Mouse (Mus musculus) neural tube, embryonic 14.5 days (tissue): ENCODE measurements around the gene Kctd13. TPM values are rescaled to one million over a fixed set of nuclear protein-coding genes. Genes with fewer than 3 reads are reported as not detected.
A peak's percentile ranks its signal among the peaks of the same experiment; 100 is the strongest.

Experiments used
- ATAC-seq: fragments of 200-750 bp; cut with Nextera tagmentation; 2 replicates; pipeline ENCODE4 v1.8.0; 2017; ENCODE audit warnings: low read depth, mild to moderate bottlenecking, moderate TSS enrichment, moderate library complexity
- H3K27ac ChIP-seq: fragments of 300-500 bp; sonication (generic); 2 replicates; pipeline ENCODE4 v1.5.1; 2014; ENCODE audit warnings: low read depth, mild to moderate bottlenecking, control low read depth, low read length, moderate library complexity, mixed read lengths
- H3K27me3 ChIP-seq: fragments of 300-500 bp; sonication (generic); 2 replicates; pipeline ENCODE4 v1.6.1; 2014; ENCODE audit warnings: low read length; ENCODE audit not compliant: control insufficient read depth, insufficient read depth
- H3K36me3 ChIP-seq: fragments of 300-500 bp; sonication (generic); 2 replicates; pipeline ENCODE4 v1.6.1; 2014; ENCODE audit warnings: low read length, mixed read lengths; ENCODE audit not compliant: control insufficient read depth, insufficient read depth
- H3K4me1 ChIP-seq: fragments of 300-500 bp; sonication (generic); 2 replicates; pipeline ENCODE4 v1.6.1; 2014; ENCODE audit warnings: low read length; ENCODE audit not compliant: control insufficient read depth, insufficient read depth
- H3K4me2 ChIP-seq: fragments of 300-500 bp; sonication (generic); 2 replicates; pipeline ENCODE4 v1.6.1; 2014; ENCODE audit warnings: mild to moderate bottlenecking, low read depth, low read length, control low read depth
- H3K4me3 ChIP-seq: fragments of 300-500 bp; sonication (generic); 2 replicates; pipeline ENCODE4 v1.5.1; 2014; ENCODE audit warnings: low read depth, low read length, control low read depth, mixed read lengths
- H3K9ac ChIP-seq: fragments of 300-500 bp; sonication (generic); replicated peaks from 2 replicates; pipeline ENCODE4 v1.6.1; 2014; ENCODE audit warnings: low read depth, mild to moderate bottlenecking, control low read depth, low read length, mixed read lengths
- H3K9me3 ChIP-seq: fragments of 300-500 bp; sonication (generic); 2 replicates; pipeline ENCODE4 v1.6.1; 2016; ENCODE audit warnings: low read length; ENCODE audit not compliant: control insufficient read depth
- WGBS: fragments of 180-500 bp; shearing (Covaris S2); extraction: QIAGEN DNeasy Blood & Tissue Kit; methylation state at CpG from one replicate; pipeline ENCODE4 v1.1.7; 2014; 5-methylcytosine and 5-hydroxymethylcytosine counted together
- polyA plus RNA-seq: library from polyadenylated mRNA; unstranded; fragments of >200 nt; fragmentation: Nextera tagmentation; extraction: Ambion mirVana; gene quantifications from 2 replicates; pipeline ENCODE4 v1.2.1, GENCODE M21; 2014

The Kctd13 gene
- polyA plus RNA-seq, 1 experiment from 2014 or later: 103 TPM

DNA sequence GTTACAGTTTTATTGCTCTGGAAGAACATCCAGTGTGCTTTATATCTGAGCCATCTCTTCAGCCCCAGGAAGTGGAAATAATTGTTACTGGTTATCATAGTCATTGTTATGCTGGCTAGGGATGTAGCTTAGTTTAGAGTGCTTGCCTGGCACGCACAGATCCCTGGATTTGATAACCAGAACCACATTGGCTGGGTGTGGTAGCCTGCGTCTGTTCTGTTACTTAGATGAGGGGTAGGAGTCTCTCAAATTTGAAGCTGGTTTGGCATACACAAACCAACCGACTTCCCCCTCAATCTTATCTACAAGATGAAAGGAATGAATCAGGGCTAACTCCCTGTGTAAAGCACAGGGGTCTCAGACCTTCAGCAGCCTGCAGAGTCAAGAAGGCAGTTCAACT, 2.4 kb upstream of the Kctd13 start:
- Histone ChIP-seq H3K36me3 (peaks cover 2% of the 10 kb centered on the region; the same call in 1 of the 2 replicates), H3K4me3 (no peak overlapping the region), H3K9ac (no peak overlapping the region), H3K4me1 (peaks cover 17% of the 10 kb centered on the region), H3K9me3 (no peaks in the 10 kb centered on the region), H3K4me2 (no peak overlapping the region), H3K27ac (no peak overlapping the region), H3K27me3 (no peaks in the 10 kb centered on the region)
- WGBS: 71% methylated on average over 3 of the region's 3 CpGs
- no peak for ATAC-seq

- no peaks in the 10 kb centered on the region for H3K9me3 ChIP-seq
- peak overlapping the region; percentile 85 for H3K4me3 ChIP-seq
- WGBS: 0% methylated on average over 18 of the region's 27 CpGs
- peaks cover 4% of the 10 kb centered on the region; the same call in 1 of the 2 replicates for H3K36me3 ChIP-seq
- ATAC-seq: peak; percentile 73
- peak overlapping the region; percentile 77 for H3K9ac ChIP-seq
- H3K27ac ChIP-seq: peak overlapping the region; percentile 76
- peaks cover 12% of the 10 kb centered on the region for H3K4me1 ChIP-seq
- peak overlapping the region; percentile 93 for H3K4me2 ChIP-seq
- no peaks in the 10 kb centered on the region for H3K27me3 ChIP-seq
Measured at GRCm38 (mm10) chr7:126929046-126929445, 367 bp downstream of the Kctd13 start.

DNA sequence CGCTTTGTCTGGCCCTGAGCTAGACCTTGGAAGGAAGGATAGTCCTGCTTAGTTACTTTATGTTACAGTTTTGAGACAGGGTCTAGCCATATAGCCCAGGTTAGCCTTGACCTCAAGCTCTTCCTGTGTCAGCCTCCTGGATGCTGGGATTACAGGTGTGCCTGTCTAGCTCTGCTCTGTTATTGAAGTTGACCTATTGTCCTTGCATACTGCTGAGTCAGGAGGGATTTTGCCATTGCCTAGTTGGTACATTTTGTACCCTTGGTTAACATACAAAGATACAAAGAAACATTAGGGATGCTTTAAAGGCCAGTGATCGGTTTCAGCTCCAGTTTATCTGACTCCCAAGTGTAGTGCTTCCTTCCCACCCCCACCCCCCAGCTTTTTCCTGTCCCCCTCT, 4.0 kb downstream of the Kctd13 start:
- Histone ChIP-seq H3K9me3 (no peaks in the 10 kb centered on the region), H3K27me3 (no peaks in the 10 kb centered on the region), H3K27ac (no peak overlapping the region), H3K4me3 (no peak overlapping the region), H3K4me1 (peaks cover 12% of the 10 kb centered on the region), H3K36me3 (peaks cover 11% of the 10 kb centered on the region), H3K4me2 (no peak overlapping the region), H3K9ac (no peak overlapping the region)
- WGBS: 82% methylated on average over 2 of the region's 2 CpGs
- ATAC-seq: no peak

DNA sequence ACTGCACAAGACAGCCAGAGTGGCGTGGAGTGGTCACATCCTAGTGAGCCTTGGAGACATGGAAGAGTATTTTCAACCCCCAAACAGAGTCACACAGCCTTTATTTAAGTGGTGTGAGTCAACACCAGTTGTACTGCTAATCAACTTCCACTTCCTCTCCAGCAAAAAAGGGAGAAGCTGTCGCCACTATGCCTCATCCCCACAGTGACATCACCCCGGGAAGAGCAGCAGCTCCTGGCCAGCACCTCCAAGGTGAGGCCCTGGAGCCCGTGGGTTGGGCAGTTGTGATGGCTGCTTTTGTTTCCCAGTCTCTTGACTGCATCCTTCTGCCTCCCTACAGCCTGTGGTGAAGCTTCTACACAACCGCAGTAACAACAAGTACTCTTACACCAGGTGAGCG, 12.5 kb downstream of the Kctd13 start:
- WGBS: 41% methylated on average over 6 of the region's 6 CpGs

DNA sequence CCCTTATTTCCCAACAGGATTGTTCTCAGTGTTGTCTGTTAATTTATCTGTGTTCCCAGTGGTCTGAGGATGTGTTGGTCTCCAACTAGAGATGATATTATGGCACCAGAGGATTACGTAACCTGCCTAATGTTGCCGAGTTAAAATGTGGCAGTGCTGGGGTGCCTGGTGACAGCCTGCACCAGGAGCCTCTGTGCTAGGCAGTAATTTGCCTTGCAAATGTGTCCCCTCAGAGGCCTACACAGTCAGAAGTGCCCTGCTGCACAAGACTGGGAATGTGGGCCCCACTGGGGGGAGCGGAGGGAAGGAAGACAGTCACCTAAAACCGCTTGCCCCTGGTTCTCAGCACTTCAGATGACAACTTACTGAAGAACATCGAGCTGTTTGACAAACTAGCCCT, 13.1 kb downstream of the Kctd13 start:
- Histone ChIP-seq H3K27ac (no peak overlapping the region), H3K9me3 (no peaks in the 10 kb centered on the region), H3K4me3 (no peak overlapping the region), H3K9ac (no peak overlapping the region), H3K4me1 (no peaks in the 10 kb centered on the region), H3K27me3 (no peaks in the 10 kb centered on the region), H3K36me3 (peaks cover 8% of the 10 kb centered on the region; the same call in 1 of the 2 replicates), H3K4me2 (no peak overlapping the region)
- 60% methylated on average over 5 of the region's 5 CpGs for WGBS
- no peak for ATAC-seq

More for the DNA sequence above, 12.5 kb downstream of the Kctd13 start:
- Histone ChIP-seq H3K27ac (no peak overlapping the region), H3K27me3 (no peaks in the 10 kb centered on the region), H3K4me2 (no peak overlapping the region), H3K36me3 (peaks cover 8% of the 10 kb centered on the region), H3K4me3 (no peak overlapping the region), H3K9ac (no peak overlapping the region), H3K4me1 (no peaks in the 10 kb centered on the region), H3K9me3 (no peaks in the 10 kb centered on the region)
- no peak for ATAC-seq

GRCm38 (mm10) chr7:126946530-126946929, 17.9 kb downstream of the Kctd13 start:
- WGBS: 51% methylated on average over 3 of the region's 3 CpGs
- H3K4me1 ChIP-seq: peaks cover 10% of the 10 kb centered on the region; the same call in 1 of the 2 replicates
- H3K4me3 ChIP-seq: no peak overlapping the region
- no peak overlapping the region for H3K27ac ChIP-seq
- H3K9me3 ChIP-seq: no peaks in the 10 kb centered on the region
- no peak overlapping the region for H3K9ac ChIP-seq
- no peak overlapping the region for H3K4me2 ChIP-seq
- ATAC-seq: no peak
- H3K36me3 ChIP-seq: peaks cover 8% of the 10 kb centered on the region; the same call in 1 of the 2 replicates
- H3K27me3 ChIP-seq: no peaks in the 10 kb centered on the region

GRCm38 (mm10) chr7:126948626-126949025, 19.9 kb downstream of the Kctd13 start:
- Histone ChIP-seq H3K27ac (peak overlapping the region; percentile 87), H3K9ac (peak overlapping the region; percentile 74), H3K4me2 (peak overlapping the region; percentile 87), H3K27me3 (no peaks in the 10 kb centered on the region), H3K4me1 (peaks cover 22% of the 10 kb centered on the region), H3K36me3 (no peaks in the 10 kb centered on the region), H3K9me3 (no peaks in the 10 kb centered on the region), H3K4me3 (peak overlapping the region; percentile 48)
- no peak for ATAC-seq
- WGBS: 75% methylated on average over 10 of the region's 10 CpGs

GRCm38 (mm10) chr7:126949403-126949792, 20.7 kb downstream of the Kctd13 start, which contains the start of gene Asphd1:
Asphd1 (minus strand) TSS chr7:126949582.
- peaks cover 22% of the 10 kb centered on the region for H3K4me1 ChIP-seq
- peak; percentile 55 for ATAC-seq
- peak within 1 kb of the TSS; percentile 87 for H3K27ac ChIP-seq
- peak within 1 kb of the TSS; percentile 74 for H3K9ac ChIP-seq
- no peaks in the 10 kb centered on the region for H3K9me3 ChIP-seq
- peak within 1 kb of the TSS; percentile 87 for H3K4me2 ChIP-seq
- under 1% methylated on average over 21 of the region's 21 CpGs for WGBS
- H3K27me3 ChIP-seq: no peaks in the 10 kb centered on the region
- H3K4me3 ChIP-seq: peak within 1 kb of the TSS; percentile 48
- peaks cover 5% of the 10 kb centered on the region; the same call in 1 of the 2 replicates for H3K36me3 ChIP-seq

GRCm38 (mm10) chr7:126949793-126950646, 21.3 kb downstream of the Kctd13 start, which contains the start of gene Sez6l2:
Sez6l2 (plus strand) TSS chr7:126950563.
- under 1% methylated on average over 42 of the region's 42 CpGs for WGBS
- peaks cover 8% of the 10 kb centered on the region; the same call in 1 of the 2 replicates for H3K36me3 ChIP-seq
- peak within 1 kb of the TSS; percentile 87 for H3K4me2 ChIP-seq
- no peaks in the 10 kb centered on the region for H3K27me3 ChIP-seq
- peaks cover 22% of the 10 kb centered on the region for H3K4me1 ChIP-seq
- peak; percentile 87 for ATAC-seq
- H3K4me3 ChIP-seq: peak within 1 kb of the TSS; percentile 48
- no peaks in the 10 kb centered on the region for H3K9me3 ChIP-seq
- H3K9ac ChIP-seq: peak within 1 kb of the TSS; percentile 74
- peak within 1 kb of the TSS; percentile 87 for H3K27ac ChIP-seq
